Mouse (Mus musculus) stomach, embryonic 16.5 days (tissue): ENCODE measurements around the gene Grhl3. TPM values are rescaled to one million over a fixed set of nuclear protein-coding genes. Genes with fewer than 3 reads are reported as not detected.

Experiments
- ATAC-seq: fragments of 200-750 bp; cut with Nextera tagmentation; 2 replicates; pipeline ENCODE4 v1.8.0; 2017; ENCODE audit warnings: moderate number of reproducible peaks, moderate TSS enrichment; ENCODE audit not compliant: insufficient read depth, low FRiP score
- H3K27ac ChIP-seq: fragments of 300-500 bp; sonication (generic); 2 replicates; pipeline ENCODE4 v1.5.1; 2014; ENCODE audit warnings: low read length
- H3K27me3 ChIP-seq: fragments of 300-500 bp; sonication (generic); 2 replicates; pipeline ENCODE4 v1.6.1; 2014; ENCODE audit warnings: low read length, control low read depth, mixed read lengths; ENCODE audit not compliant: control insufficient read depth, insufficient read depth
- H3K36me3 ChIP-seq: fragments of 300-500 bp; sonication (generic); 2 replicates; pipeline ENCODE4 v1.6.1; 2014; ENCODE audit warnings: low read length; ENCODE audit not compliant: control insufficient read depth, insufficient read depth
- H3K4me1 ChIP-seq: fragments of 300-500 bp; sonication (generic); 2 replicates; pipeline ENCODE4 v1.6.1; 2014; ENCODE audit warnings: low read length, control low read depth, mixed read lengths; ENCODE audit not compliant: control insufficient read depth, insufficient read depth
- H3K4me2 ChIP-seq: fragments of 300-500 bp; sonication (generic); 2 replicates; pipeline ENCODE4 v1.6.1; 2014; ENCODE audit warnings: low read depth, low read length, mixed read lengths
- H3K4me3 ChIP-seq: fragments of 300-500 bp; sonication (generic); replicated peaks from 2 replicates; pipeline ENCODE4 v1.5.1; 2014; ENCODE audit warnings: mild to moderate bottlenecking, low read length
- H3K9ac ChIP-seq: fragments of 300-500 bp; sonication (generic); 2 replicates; pipeline ENCODE4 v1.6.1; 2014; ENCODE audit warnings: low read length
- H3K9me3 ChIP-seq: fragments of 300-500 bp; sonication (generic); replicated peaks from 2 replicates; pipeline ENCODE4 v1.6.1; 2016; ENCODE audit warnings: low read length, control low read depth; ENCODE audit not compliant: control insufficient read depth
- WGBS: fragments of 180-500 bp; shearing (Covaris S2); extraction: QIAGEN DNeasy Blood & Tissue Kit; methylation state at CpG from one replicate; pipeline ENCODE4 v1.1.7; 2014; 5-methylcytosine and 5-hydroxymethylcytosine counted together
- polyA plus RNA-seq: library from polyadenylated mRNA; unstranded; fragments of >200 nt; fragmentation: Nextera tagmentation; extraction: Ambion mirVana; gene quantifications from 2 replicates; pipeline ENCODE4 v1.2.1, GENCODE M21; 2015

The Grhl3 gene
- polyA plus RNA-seq, 1 experiment from 2014 or later = 54.1 TPM

GRCm38 (mm10) chr4:135530270-135530669, 43.2 kb downstream of the Grhl3 start:
- WGBS = 65% methylated on average over 2 of the region's 2 CpGs
- Histone ChIP-seq H3K9me3 (peaks cover 6% of the 10 kb centered on the region; the same call in 1 of the 2 replicates), H3K4me3 (no peak overlapping the region), H3K36me3 (no peaks in the 10 kb centered on the region), H3K27ac (no peak overlapping the region), H3K27me3 (no peaks in the 10 kb centered on the region), H3K9ac (no peak overlapping the region), H3K4me2 (no peak overlapping the region), H3K4me1 (peaks cover 5% of the 10 kb centered on the region; the same call in 1 of the 2 replicates)
- ATAC-seq = no peak

DNA sequence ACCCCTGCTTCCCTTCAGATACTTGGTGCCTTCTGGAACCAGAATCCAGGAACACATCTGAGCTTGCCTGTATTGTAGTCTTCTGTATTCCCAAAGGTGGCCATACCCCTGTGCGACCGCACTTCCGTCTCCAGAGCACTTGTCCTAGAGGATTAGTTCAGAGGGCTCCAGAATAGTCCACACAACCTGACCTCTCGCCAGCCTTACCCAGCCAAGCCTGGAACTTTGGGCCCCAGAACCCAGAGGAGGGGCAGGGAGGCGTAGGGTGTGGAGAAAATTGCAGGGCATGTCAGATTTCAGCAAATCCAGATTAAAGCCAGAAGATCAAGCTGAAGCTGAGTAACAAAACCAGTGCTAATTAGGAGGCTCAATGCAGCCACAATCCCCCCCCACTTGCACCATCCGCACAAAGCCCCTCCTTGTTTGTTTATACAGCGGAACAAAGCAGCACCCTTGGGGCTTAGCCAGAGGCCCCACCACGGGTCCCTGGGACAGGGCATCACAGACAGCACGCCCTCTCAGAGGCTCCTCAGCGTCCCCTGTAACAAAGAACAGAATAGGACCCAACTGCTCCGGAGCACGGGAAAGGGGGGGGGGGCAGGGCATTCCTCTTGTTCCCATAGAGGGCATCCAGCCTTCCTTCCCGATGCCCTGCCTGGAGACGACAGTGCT, 47.3 kb downstream of the Grhl3 start:
- Histone ChIP-seq H3K36me3 (no peaks in the 10 kb centered on the region), H3K9me3 (peaks cover 6% of the 10 kb centered on the region; the same call in 1 of the 2 replicates), H3K27ac (no peak overlapping the region), H3K4me2 (no peak overlapping the region), H3K9ac (no peak overlapping the region), H3K4me3 (no peak overlapping the region), H3K27me3 (no peaks in the 10 kb centered on the region), H3K4me1 (peaks cover 5% of the 10 kb centered on the region; the same call in 1 of the 2 replicates)
- ATAC-seq = no peak
- 30% methylated on average over 14 of the region's 14 CpGs for WGBS

- H3K4me1 ChIP-seq = peaks cover 5% of the 10 kb centered on the region; the same call in 1 of the 2 replicates
- WGBS = 72% methylated on average over 12 of the region's 12 CpGs
- ATAC-seq = no peak
- no peak overlapping the region for H3K27ac ChIP-seq
- no peaks in the 10 kb centered on the region for H3K36me3 ChIP-seq
- no peaks in the 10 kb centered on the region for H3K27me3 ChIP-seq
- no peaks in the 10 kb centered on the region for H3K9me3 ChIP-seq
- H3K9ac ChIP-seq = no peak overlapping the region
- H3K4me3 ChIP-seq = no peak overlapping the region
- no peak overlapping the region for H3K4me2 ChIP-seq
Observed at GRCm38 (mm10) chr4:135525057-135525456, 48.4 kb downstream of the Grhl3 start.

- Histone ChIP-seq H3K4me3 (no peak overlapping the region), H3K9me3 (no peaks in the 10 kb centered on the region), H3K9ac (no peak overlapping the region), H3K4me1 (peaks cover 5% of the 10 kb centered on the region; the same call in 1 of the 2 replicates), H3K4me2 (no peak overlapping the region), H3K27ac (no peak overlapping the region), H3K27me3 (no peaks in the 10 kb centered on the region), H3K36me3 (no peaks in the 10 kb centered on the region)
- no peak for ATAC-seq
- 18% methylated on average over 6 of the region's 7 CpGs for WGBS
Observed at GRCm38 (mm10) chr4:135523939-135524338, 49.5 kb downstream of the Grhl3 start.

DNA sequence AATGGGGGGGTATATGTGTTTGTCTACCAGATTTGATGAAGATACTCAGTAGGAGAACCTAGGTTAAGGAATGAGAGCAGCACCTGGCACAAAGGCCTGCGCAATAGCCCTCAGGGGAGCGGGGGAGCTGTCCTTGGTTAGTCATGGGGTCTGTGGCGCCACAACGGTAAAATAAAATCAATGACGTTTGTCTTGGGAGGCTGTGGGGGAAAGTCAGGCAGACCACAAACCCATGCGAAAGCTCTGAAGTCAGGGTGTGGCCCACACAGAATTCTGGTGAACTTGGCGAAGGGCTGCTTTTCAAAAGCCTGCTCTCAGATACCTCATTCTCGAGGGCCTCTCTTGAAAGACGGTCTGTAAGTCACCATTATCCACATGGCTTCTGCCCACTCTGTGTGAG, 53.0 kb downstream of the Grhl3 start:
- no peak overlapping the region for H3K9ac ChIP-seq
- WGBS = 68% methylated on average over 9 of the region's 9 CpGs
- ATAC-seq = no peak

DNA sequence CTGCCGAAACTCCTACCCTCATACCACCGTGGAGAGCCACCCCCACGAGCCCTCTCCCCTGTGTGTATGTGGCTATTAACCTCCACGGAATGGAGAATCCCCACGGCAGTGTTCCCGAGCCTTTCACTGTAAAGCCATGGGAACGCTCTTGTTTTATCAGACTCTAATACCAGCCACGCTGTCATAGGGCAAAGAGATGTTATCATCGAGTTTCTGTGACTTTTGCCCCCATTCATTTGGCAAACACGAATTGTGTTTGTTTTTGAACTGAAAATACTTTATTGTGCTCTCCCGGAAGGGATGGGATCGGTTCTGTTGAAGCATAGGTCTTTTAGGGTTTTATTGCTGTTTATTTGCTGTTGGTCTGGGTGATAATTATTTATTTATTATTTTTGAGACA, 55.3 kb downstream of the Grhl3 start:
- Histone ChIP-seq H3K9me3 (no peaks in the 10 kb centered on the region), H3K9ac (no peak overlapping the region), H3K36me3 (no peaks in the 10 kb centered on the region), H3K27ac (peak overlapping the region; percentile 74), H3K4me1 (peaks cover 6% of the 10 kb centered on the region; the same call in 1 of the 2 replicates), H3K4me2 (no peak overlapping the region), H3K27me3 (no peaks in the 10 kb centered on the region), H3K4me3 (no peak overlapping the region)
- WGBS = 66% methylated on average over 12 of the region's 12 CpGs
- peak; percentile 15; the same call in 1 of the 2 replicates for ATAC-seq

More for the DNA sequence above, 53.0 kb downstream of the Grhl3 start:
- no peaks in the 10 kb centered on the region for H3K36me3 ChIP-seq
- H3K27ac ChIP-seq = no peak overlapping the region
- H3K27me3 ChIP-seq = no peaks in the 10 kb centered on the region
- H3K4me1 ChIP-seq = peaks cover 3% of the 10 kb centered on the region; the same call in 1 of the 2 replicates
- no peak overlapping the region for H3K4me3 ChIP-seq
- H3K9me3 ChIP-seq = no peaks in the 10 kb centered on the region
- H3K4me2 ChIP-seq = no peak overlapping the region

- Histone ChIP-seq H3K4me2 (no peak overlapping the region), H3K4me1 (peaks cover 6% of the 10 kb centered on the region; the same call in 1 of the 2 replicates), H3K9ac (no peak overlapping the region), H3K27me3 (no peaks in the 10 kb centered on the region), H3K9me3 (no peaks in the 10 kb centered on the region), H3K4me3 (no peak overlapping the region), H3K36me3 (no peaks in the 10 kb centered on the region), H3K27ac (peak overlapping the region; percentile 74)
- WGBS = 52% methylated on average over 15 of the region's 15 CpGs
- ATAC-seq = no peak; the same call in 1 of the 2 replicates
Observed at GRCm38 (mm10) chr4:135516351-135517316, 56.8 kb downstream of the Grhl3 start.

DNA sequence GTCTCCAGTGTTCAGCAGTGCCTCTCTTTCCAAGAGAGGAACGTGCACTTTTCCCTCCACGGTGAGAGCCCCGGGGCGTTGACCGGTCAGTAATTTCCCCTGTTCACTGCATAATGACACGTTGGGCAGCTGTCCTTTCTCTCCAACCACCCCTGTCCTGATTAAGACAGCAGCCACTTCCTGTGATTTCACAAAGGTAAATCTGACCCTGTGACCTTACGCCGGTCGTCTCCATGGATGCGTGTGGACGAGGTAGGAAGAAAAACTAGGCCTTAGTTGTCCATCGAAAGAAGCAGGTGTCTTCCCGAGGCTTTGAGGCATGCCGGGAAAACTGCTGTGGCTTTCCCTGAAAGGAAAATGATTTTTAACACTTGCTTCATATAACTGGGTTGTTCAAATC, 58.5 kb downstream of the Grhl3 start:
- Histone ChIP-seq H3K9me3 (no peaks in the 10 kb centered on the region), H3K27me3 (no peaks in the 10 kb centered on the region), H3K27ac (no peak overlapping the region), H3K4me1 (peaks cover 6% of the 10 kb centered on the region; the same call in 1 of the 2 replicates), H3K9ac (no peak overlapping the region), H3K36me3 (no peaks in the 10 kb centered on the region), H3K4me3 (no peak overlapping the region), H3K4me2 (no peak overlapping the region)
- ATAC-seq = no peak
- WGBS = 70% methylated on average over 14 of the region's 14 CpGs

GRCm38 (mm10) chr4:135513865-135514264, 59.6 kb downstream of the Grhl3 start:
- H3K27me3 ChIP-seq = no peaks in the 10 kb centered on the region
- peak overlapping the region; percentile 14; the same call in 1 of the 2 replicates for H3K9ac ChIP-seq
- H3K4me3 ChIP-seq = no peak overlapping the region
- H3K4me1 ChIP-seq = peaks cover 9% of the 10 kb centered on the region; the same call in 1 of the 2 replicates
- H3K36me3 ChIP-seq = no peaks in the 10 kb centered on the region
- no peaks in the 10 kb centered on the region for H3K9me3 ChIP-seq
- whole genome bisulfite sequencing = 74% methylated on average over 7 of the region's 7 CpGs
- H3K4me2 ChIP-seq = no peak overlapping the region
- no peak for ATAC-seq
- H3K27ac ChIP-seq = peak overlapping the region; percentile 67
